Mouse (Mus musculus) splenic B cell, adult 2 months (primary cell): ENCODE measurements around the gene Chac2.
A peak's percentile ranks its signal among the peaks of the same experiment; 100 is the strongest.
"Not testable (repeated sequence)": the region's sequence is repeated elsewhere in the genome, so short reads cannot be mapped to it uniquely, and the experiment has no call there.

Experiments used
- DNase-seq: peaks from one replicate; pipeline ENCODE4 v3.0.0-alpha.2; 2011; ENCODE audit warnings: low read depth, low spot score
- H3K27me3 ChIP-seq: 2 replicates; pipeline ENCODE4 v1.6.1; 2012; ENCODE audit warnings: mild to moderate bottlenecking, low read length, moderate library complexity, mixed read lengths; ENCODE audit not compliant: control insufficient read depth, poor library complexity, insufficient read depth, severe bottlenecking
- H3K36me3 ChIP-seq: 2 replicates; pipeline ENCODE4 v1.6.1; 2012; ENCODE audit warnings: mild to moderate bottlenecking, low read length, moderate library complexity, mixed read lengths; ENCODE audit not compliant: control insufficient read depth, poor library complexity, insufficient read depth, severe bottlenecking

Chac2 gene

GRCm38 (mm10) chr11:30985877-30986624 is at the start of gene Chac2:
TSS of gene Chac2 (minus strand) at chr11:30986350.
- peak; percentile 86 for DNase-seq
- no peaks in the 10 kb centered on the region for H3K27me3 ChIP-seq
- H3K36me3 ChIP-seq, result no peaks in the 10 kb centered on the region

DNA sequence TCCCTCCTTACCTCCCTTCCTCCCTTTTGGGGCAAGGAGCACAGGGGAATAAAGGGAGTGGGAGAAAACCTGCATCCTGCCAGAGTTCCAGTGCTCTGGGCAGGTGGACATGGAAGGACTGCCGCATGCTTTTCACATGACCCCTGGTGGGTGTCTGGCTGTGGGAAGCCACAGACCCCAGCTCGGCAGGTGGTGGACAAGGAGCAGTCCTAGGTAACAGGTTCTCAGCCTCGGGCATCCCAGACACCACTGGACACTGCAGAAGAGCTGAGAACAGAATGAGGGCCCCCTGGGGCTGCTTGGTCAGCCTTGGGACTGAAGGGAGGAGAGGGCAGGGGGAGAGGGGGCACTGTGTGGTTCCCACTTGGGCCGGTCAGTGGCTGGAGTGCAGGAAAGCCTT is 48.8 kb upstream of the Chac2 start:
- DNase-seq, result no peak
- no peaks in the 10 kb centered on the region for H3K27me3 ChIP-seq
- no peaks in the 10 kb centered on the region for H3K36me3 ChIP-seq

DNA sequence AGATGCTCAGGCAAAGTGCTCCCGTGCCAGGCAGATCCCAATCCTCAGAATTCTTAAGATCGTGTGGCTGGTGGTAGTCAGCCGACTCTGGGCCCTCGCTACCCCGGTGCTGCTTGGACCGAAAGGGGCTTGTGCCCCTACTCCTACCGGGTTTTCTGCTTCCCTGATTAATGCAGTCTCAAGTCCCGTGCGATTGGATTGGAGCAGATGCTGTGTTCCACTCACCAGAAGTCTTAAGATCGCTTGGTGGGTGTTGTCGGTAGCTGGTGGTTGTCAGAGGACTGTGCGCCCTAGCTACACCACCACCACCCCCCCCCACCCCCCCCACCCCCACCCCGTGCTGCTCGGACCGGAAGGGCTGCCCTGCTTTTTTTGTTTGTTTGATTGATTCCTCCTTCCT is 31.3 kb upstream of the Chac2 start:
- H3K27me3 ChIP-seq, DNase-seq, H3K36me3 ChIP-seq: not testable (repeated sequence)

DNA sequence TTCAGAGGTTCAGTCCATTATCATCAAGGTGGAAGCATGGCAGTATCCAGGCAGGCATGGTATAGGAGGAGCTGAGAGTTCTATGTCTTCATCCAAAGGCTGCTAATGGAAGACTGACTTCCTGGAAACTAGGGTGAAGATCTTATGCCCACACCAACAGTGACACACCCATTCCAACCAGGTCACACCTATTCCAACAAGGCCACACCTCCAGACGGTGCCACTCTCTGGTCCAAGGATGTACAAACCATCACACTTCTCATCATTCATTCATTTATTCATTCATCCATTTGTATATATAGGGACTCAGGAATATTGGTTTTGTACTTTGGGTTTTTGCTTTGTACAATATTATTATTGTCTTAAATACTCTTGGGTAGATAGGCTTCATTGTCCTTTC is 23.5 kb upstream of the Chac2 start:
- not testable (repeated sequence) for H3K36me3 ChIP-seq, H3K27me3 ChIP-seq, DNase-seq

DNA sequence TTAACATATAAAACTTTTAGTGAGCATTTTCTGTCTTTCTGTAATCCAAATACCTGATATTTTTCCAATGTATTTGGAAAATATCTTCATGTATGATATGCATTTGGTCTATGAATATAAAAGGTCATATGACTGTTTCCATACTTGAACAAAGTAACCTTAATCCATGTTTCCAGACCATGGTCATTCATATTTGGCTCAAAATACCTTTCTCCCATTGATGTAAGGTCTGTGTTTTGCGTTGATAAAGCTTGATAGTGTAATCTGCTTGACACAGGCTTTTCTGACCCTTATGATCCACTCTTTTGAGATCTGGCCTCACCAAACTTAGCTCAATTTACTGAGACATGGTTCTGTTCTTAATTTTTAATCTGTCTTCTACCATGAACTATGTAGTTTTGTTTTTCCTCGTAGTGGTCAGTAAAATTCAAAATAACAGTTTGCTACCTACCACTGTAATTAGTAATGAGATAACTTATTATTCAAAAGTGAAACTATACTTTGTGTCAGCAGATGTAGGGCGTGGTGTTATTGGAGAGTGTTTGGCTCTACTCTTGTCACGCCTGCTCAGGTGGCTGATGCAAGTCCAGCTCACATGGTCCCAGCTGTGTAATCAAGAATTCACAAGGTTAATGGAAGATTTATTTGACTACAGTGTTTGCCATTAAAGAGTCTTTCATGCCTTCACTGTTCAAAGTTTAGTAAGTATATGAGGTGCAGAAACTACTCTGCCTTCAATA is 15.2 kb upstream of the Chac2 start:
- DNase-seq, result no peak
- H3K36me3 ChIP-seq, result no peaks in the 10 kb centered on the region
- no peaks in the 10 kb centered on the region for H3K27me3 ChIP-seq

DNA sequence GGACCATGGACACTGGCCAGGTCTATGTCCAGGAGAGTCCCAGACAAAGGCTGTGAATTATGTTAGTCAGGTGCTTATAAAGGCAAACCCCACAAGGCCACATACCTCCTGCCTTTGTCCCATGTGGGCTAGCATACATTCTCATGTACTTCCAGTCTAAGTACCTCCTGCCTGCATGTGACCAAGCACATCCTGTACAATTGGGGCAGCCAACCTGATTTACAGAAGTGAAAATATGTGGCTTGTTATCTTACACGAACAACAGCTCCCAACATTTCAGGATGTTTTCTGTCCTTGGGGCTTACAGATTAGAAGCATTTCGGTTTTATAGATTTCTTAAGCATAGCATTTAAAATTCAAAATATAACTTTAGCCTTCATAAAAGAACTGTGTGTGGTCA is 13.9 kb upstream of the Chac2 start:
- peak; percentile 67 for DNase-seq
- no peaks in the 10 kb centered on the region for H3K36me3 ChIP-seq
- no peaks in the 10 kb centered on the region for H3K27me3 ChIP-seq

- no peak for DNase-seq
- Histone ChIP-seq H3K27me3 (no peaks in the 10 kb centered on the region), H3K36me3 (no peaks in the 10 kb centered on the region)
Observed at GRCm38 (mm10) chr11:30998704-30999103, 12.6 kb upstream of the Chac2 start.

DNA sequence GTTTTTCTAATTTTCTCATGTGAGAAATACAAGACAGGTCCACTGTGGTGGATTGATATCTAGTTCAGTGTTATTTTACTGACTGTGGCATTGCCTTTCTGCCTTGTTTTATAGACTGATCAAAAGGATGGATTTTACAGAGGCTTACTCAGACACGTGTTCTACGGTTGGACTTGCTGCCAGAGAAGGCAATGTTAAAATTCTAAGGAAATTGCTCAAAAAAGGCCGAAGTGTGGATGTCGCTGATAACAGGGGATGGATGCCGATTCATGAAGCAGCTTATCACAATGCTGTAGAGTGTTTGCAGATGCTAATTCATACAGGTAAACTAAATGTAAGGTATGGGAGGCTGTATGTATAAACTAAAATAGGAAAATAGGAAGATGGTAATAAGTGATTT is 12.0 kb upstream of the Chac2 start:
- Histone ChIP-seq H3K36me3 (no peaks in the 10 kb centered on the region), H3K27me3 (no peaks in the 10 kb centered on the region)
- no peak for DNase-seq

- DNase-seq, result no peak
- H3K27me3 ChIP-seq, result no peaks in the 10 kb centered on the region
- no peaks in the 10 kb centered on the region for H3K36me3 ChIP-seq
Observed at GRCm38 (mm10) chr11:30996670-30997069, 10.5 kb upstream of the Chac2 start.

DNA sequence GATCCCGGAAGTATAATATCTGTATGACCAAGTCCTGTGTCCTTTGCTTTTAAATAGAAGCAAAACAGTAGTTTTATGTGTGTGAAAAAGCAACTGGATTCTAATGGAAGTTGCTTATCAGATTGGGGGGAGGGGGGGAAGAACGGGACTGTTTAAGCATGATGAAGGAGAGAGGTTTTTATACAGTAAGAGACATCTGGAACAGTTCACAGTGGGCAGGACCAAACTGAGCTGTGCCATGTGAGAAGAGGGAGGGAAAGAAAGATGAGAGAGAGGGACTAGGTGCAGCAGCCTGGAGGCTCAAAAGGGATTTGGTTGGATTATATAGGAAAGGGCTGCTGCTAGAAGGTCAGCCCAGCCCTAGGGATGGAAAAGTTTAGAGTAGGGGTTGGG is 471 bp upstream of the Chac2 start:
- Histone ChIP-seq H3K36me3 (no peaks in the 10 kb centered on the region), H3K27me3 (no peaks in the 10 kb centered on the region)
- no peak for DNase-seq

DNA sequence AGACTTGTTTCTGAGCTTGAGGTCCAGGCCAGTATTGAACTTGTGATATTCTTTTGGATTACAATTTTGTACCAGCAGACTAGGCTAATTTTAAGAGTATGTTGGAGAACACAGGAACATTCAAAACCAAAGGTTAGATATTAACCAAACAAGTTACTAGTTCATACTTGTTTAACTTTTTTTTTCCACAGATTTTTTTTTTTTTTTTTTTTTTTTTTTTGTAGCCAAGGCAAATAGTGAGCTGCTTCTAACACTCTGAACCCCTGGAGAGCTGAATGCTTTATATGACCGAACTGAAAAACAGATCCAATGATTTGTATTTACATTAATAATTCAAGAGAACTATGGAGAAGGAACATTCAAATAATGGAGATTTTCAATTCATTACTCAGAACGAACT is 913 bp downstream of the Chac2 start:
- DNase-seq, result no peak
- H3K27me3 ChIP-seq, result no peaks in the 10 kb centered on the region
- no peaks in the 10 kb centered on the region for H3K36me3 ChIP-seq

- DNase-seq, result peak; percentile 88
- Histone ChIP-seq H3K27me3 (no peaks in the 10 kb centered on the region), H3K36me3 (peaks cover 2% of the 10 kb centered on the region)
Observed at GRCm38 (mm10) chr11:30954279-30954725, 31.8 kb downstream of the Chac2 start, which contains the start of gene Erlec1. TSS of gene Erlec1 (minus strand) at chr11:30954335.

DNA sequence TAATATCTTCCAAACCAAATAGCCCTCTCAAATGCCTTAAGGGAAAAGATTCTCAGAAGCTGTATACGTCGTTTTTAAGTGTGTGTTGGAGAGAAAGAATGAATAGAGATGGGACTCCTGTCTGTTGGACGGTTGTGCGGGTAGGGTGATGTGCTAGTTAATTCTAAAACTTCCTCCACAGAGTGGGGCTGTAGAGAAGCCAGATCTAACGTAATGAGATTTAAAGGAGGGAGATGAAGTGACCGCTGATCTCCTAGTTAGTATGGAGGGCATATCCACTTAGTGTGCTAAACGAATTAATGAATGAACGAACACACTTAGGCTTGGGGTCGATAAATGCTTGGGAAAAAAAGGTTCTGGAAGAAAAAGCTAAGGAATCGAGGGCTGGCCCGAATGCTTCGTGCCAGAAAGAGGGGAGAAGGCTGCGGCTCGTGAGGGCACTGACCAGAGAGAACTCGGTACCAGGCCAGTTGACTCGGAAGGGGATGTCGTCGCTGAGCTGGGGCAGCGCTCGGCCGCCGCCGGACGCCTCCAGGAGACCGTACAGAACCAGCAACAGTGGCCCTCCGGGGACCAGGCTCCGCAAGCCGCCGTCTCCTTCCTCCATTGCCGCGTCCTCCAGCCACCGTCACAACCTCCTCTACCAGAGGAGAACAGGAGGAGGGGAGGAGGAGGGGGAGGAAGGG is 32.5 kb downstream of the Chac2 start:
- Histone ChIP-seq H3K36me3 (peaks cover 4% of the 10 kb centered on the region), H3K27me3 (no peaks in the 10 kb centered on the region)
- peak; percentile 41 for DNase-seq

- no peak for DNase-seq
- peaks cover 6% of the 10 kb centered on the region for H3K36me3 ChIP-seq
- H3K27me3 ChIP-seq, result no peaks in the 10 kb centered on the region
Observed at GRCm38 (mm10) chr11:30952829-30953228, 33.3 kb downstream of the Chac2 start.

GRCm38 (mm10) chr11:30943522-30943921 is 42.6 kb downstream of the Chac2 start:
- Histone ChIP-seq H3K27me3 (no peaks in the 10 kb centered on the region), H3K36me3 (peaks cover 21% of the 10 kb centered on the region)
- DNase-seq, result peak; percentile 22
